Mouse (Mus musculus) monocyte, adult 2 months (primary cell): ENCODE data around the gene Sf3a2.

ENCODE experiments used
- DNase-seq, 2 experiments: peaks; one replicate each; pipeline ENCODE4 v3.0.0; 2022; ENCODE audit warnings: low spot score in 2 of 2, low read depth in 1 of 2

The Sf3a2 gene

DNA sequence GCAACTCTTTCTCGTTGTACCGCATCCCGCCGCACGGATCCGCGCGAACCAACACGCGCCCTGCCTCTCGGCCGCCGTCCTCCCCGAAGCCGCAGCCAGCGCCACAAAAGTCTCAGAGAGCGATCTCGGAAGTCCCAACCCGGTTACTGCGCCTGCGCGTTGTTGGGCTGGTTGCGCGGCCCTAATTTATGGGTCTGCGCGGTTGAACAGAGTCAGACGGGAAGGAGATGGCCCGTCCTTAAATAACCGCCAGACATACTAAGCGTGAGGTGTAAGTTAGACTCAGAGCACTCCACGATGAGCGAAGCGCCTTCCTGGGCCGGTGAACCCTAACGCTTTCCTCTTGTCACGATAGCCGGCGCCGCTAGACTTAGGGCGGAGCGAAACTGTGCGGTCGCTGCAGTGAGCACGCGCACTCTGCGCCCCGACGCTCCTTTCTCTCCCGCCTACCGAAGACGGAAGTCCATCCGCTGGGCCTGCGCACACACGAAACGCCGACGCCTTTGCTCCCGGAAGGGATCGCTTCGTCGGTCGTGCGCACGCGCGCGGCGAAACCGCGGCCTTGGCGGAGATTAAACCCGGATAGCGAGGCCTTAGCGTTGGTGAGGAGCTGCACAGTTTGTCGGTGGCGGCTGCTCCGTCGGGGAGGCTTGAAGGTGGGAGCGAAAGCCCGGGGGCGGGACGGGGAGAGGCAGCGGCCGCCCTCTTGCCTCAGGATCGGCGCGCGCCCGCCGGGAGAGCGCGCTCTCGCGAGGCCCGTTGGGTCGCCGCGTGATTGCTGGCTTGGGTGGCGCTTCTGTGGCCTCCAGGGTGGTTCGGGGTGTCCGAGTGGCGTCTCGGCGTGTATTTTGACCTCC is at the start of gene Sf3a2, which contains the start of gene Plekhj1:
Gene Sf3a2, plus strand, starts transcription at position 49 of the 857 bp plus-strand sequence.
Gene Plekhj1, minus strand, starts transcription at position 477 of the 857 bp plus-strand sequence.
- peak; percentile 81 to 92 for DNase-seq

DNA sequence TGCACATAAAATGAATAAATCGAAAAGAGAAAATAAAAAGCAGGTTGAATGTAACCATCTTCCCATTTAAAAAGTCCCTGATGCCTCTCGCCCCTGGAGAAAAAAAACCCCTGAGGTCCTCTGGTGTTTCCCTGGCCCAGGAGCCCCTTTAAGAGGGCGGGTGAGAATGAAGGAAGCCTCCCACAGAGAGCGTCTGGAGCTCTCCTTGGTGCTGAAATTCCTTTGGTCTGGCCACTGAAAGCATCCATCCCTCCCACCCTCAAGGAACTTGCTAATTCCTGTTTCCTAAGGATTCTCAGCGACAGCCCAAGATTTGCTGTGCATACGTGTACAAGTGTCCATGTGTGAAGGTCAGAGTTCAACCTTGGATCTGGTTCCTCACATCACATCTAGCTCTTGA is 49.4 kb upstream of the Sf3a2 start:
- no peak for DNase-seq

DNA sequence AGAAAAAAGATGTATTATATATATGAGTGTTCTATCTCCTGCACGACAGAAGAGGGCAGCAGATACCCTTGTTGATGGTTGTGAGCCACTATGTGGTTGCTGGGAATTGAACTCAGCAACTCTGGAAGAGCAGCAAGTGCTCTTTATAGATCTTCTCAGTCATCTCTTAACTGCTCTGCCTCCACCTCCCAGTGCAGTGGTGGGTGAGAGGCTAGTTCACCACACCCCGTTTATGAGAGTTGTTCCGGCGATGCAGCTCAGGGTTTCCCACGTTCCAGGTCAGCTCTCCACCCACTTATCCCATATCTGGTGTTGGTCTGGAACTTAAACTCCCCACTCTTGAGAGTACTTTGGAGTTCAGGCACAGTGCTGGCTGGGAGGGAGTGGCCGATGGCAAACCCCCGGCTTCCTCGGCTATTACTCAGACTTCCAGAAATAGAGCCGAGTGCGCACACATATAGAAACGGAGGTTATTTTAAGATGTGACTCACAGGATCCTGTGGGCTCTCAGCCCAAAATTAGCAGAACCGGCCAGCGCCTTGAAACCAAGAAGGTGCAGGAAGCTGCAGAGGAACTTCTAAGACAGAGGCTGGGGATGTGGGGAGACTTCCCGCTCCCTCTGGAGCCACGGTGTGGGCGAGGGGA is 46.7 kb upstream of the Sf3a2 start:
- DNase-seq, result peak; percentile 80 to 85

DNA sequence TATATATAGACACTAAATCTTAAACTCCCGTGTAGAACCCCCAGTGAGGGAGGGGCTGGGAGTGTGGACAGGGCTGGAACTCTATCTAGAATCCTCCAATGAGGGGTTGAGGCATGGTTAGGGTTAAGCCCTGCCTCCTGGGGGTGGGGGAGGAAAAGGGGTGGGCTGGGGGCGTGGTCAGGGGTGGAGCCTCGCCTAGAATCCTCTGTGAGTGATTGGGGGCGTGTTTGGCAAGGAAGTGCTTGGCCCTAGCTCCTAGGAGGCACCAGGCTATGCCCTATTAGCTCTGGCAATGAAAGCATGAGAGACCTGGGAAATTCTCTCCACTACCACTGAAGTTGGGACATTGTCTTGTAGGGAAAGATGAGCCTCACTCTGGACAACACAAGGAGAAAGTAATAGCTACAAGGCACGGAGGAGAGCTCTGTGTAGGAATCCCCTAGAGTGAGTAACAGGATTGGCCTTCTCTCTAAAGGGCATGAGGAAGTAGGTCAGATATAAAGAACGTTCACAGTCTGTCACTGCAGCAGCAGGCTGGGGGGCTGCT is 45.8 kb upstream of the Sf3a2 start:
- no peak for DNase-seq

DNA sequence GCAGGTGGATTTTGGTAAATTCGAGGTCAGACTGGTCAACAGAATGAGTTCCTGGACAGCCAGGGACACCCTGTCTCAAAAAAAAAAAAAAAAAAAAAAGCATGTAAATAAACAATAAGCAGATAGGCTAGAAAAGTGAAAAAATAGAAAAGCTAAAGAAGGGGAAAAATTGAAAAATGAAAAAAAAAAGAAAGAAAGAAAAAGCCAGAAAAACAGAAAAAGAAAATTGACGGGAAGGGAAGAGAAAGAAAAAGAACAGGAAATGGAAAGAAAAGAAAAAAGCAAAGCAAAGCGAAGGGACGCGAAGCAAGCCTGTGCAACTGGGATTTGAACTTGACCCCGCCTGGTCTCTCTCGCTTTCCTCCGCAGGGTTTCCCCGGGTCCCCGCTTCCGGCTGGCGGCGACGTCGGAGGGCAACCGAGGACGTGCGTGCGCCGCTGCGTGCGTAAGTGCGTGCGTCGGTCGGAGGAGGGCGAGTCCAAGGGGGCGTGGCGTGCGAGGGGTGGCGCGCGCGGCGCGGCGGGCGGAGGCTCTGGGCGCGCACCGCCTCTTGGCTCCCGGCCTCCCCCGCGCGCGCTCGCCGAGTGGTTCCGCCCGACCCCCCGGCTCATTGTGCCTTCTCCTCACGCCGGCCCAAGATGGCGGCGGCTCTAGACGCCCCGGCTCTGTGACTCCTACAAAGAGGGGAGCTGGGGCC is 43.3 kb upstream of the Sf3a2 start, which contains the start of gene Dot1l:
Gene Dot1l, plus strand, starts transcription at position 613 of the 697 bp plus-strand sequence.
- peak; percentile 95 to 97 for DNase-seq

DNA sequence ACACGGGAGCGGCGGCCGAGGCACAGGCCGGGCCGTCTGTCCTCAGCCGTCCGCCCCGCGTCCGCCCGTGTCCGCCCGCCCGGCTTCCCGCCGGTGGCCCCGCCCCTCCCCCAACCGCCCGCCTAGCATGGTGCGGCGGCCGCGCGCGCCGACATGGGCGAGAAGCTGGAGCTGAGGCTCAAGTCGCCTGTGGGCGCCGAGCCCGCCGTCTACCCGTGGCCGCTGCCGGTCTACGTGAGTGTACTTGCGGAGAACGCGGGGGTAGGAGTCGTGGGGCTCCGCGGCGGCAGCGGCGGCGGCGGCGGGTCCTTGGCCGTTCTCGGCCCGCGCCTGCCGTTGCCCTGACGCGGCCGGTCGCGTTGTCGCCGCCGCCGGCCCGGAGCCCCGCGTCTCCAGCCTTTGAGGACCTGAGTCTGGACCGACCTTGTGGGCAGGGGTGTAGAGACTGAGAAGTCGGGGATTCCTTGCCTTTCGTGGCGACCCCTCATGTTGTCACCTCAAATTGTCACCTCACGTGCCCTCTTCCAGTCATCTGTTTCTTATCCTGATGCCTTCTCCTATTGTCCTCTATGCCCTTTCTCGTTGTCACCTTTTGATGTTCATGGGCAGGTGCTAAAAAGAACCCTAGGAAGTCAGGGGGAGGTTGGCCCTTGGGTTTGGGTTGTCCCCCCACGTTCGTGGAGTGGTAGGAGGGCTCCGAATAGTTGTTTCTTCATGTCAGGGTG is 42.5 kb upstream of the Sf3a2 start:
- DNase-seq, result no peak

DNA sequence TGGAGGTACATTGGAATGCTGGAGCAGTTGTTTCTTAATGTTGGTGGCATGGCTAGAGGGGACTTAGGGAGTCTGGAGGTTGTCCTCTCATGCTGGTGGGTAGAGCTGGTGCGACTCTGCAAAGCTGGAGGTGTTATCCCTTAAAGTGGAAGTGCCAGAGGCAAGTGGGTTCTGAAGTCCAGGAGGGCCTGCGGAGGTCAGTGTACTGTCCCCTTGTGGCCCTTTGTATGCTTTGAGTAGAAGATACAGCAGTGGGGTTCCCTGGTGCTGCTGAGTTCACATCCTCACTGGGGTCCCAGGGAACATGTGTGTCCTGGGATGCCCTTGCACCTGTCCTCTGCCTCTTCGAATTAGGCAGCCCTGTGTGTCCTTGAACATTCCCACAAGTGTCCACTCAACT is 41.9 kb upstream of the Sf3a2 start:
- DNase-seq, result no peak

DNA sequence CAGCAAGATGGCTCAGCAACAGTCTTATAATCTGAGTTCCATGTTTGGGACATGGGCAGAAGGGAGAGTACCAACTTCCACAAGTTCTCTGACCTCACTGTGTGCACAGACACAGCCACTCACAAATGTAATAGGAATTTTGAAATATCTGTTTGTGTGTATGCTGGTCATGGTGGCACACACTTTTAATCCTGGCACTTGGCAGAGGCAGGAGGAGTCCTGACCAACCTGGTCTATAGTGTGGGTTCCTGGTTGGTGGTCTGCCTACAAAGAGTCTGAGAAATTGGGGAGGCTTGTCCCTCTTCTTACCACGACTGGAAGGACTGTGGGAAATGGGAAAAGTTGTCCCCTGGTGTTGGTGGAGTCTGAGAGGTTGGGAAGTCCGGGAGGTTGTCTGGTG is 41.5 kb upstream of the Sf3a2 start:
- DNase-seq, result no peak

DNA sequence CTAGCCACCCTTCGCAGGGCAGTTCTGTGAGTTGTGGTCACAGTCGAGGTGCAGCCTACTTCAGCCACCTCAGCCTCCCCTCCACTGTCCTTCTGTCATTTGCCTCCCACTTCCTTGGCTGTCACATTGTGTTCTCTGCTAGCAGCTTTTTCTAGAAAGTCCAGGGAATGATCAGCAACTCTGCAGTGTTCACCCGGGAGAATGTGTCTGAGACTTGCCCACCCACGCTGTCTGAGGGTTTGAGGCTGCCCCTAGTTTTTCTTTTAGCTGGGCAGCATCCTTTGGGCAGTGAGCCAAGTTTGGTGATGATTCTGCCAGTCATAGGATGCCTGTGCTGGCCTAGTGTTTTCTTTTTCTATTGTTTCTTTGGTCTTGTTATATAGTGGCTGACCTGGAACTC is 41.0 kb upstream of the Sf3a2 start:
- no peak for DNase-seq

DNA sequence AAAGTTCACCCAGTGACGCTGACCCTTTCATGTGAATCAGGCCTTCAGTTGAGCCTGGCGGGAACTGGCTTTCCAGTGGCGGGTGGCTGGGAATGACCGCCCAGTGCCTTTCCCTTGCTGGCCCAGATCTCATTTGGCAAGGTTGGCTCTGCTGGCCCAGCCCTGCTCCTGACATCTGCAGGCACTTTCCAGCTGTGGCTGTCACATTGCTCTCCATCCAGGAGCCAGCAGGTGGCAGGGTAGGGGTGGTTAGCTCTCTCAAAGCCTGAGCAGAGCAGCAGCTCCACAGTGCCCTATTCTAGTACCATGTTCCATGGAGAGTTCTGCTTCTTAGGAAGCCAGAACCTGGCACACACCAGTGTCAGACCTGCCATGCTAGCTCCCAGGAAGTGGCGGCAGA is 40.3 kb upstream of the Sf3a2 start:
- DNase-seq, result peak in 1 of 2 experiments; percentile 35

DNA sequence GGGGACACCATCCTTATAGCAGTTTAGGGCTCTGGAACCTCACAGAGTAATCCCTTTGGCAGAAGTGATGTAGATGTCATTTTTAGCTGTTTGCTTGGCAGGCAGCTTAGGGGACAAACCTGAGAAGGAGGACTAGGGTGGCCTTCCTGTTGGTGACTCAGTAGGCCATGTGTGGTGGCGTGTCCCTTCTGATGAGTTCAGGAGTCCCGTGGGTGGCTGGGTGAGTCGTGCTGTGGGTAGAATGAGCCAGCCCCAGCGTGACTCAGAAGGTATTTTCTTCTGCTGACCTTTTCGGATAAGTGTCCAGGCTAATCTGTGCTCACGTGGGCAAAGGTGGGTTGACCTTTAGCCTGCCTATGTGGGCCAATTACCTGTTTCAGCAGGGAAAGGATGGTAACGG is 39.3 kb upstream of the Sf3a2 start:
- DNase-seq, result no peak

DNA sequence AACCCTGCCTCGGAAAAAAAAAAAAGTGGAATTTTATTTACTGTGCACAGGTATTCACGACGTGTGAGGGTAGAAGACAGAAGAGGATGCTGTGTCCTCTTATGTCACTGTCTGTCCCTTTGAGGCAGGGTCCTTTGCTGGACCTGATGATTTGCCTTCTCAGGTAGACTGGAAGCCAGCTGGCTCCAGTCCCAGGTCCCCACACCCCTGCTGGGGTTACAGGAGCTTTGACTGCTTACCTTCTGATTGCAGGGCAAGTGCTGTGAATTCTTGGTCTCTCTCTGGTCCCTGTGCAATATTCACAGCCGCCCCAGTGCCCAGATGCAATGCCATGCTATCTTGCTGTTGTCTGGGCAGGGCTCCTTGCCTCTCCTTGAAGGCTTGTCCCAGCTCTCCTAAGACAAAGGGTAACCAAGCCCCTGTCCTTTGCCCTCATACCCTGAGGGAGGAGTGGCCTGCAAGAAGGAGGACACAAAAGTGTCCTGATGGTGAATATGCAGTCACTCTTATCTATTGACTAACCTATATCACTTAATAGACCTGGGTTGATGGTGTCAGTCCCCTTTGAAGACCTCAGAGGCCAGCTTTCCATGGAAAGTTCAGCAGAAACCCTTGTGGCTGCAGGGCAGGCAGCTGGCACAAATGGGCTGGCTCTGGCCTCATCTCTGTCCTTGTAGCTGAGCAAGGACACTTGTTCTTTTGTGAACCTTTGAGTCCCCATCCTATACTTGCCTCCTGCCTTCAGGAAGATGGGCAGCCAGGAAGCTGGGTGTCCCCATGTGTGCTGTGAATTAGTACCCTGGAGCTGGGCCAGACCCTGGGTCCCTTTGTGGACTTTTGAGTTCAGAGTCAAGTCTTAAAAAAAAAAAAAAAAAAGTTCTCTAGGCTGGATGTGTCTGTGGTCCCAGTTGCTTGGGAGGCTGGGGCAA is 37.1 kb upstream of the Sf3a2 start:
- DNase-seq, result no peak

DNA sequence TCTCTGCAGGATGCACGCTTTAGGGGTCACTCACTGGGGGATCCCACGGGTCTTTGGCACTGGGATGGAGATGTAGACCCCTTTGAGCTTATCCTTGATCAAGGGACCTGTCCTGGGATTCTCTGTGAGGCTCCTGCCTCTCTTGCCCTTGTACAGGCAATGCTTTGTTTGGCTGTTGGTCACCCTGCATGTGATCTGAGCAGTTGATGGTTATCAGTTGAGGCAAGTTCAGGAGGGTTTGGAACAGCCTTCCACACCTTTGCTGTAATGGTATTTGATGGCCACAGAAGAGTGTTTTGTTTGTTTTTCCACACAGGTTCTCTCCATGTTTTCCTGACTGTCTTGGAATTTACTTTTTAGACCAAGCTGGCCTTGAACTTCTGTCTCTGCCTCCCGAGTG is 36.2 kb upstream of the Sf3a2 start:
- no peak for DNase-seq

DNA sequence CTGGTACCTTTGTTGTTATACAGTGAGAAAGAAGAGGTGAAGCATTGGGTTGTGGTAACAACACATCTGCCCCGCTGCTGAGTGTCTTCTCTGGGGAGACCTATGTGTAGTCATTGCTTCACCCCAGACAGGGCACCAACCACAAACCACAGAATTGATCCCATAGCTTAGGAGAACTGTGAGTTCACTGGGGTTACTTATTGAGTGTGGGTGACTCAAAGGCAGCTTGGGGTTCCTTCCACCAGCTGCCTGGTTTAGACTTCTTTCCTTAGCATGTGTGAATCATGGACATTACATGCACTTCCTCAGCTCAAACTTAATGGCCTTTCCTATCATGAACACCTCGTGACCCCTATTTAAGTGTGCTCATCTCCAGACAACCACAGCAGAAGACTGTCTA is 34.5 kb upstream of the Sf3a2 start:
- DNase-seq, result no peak

DNA sequence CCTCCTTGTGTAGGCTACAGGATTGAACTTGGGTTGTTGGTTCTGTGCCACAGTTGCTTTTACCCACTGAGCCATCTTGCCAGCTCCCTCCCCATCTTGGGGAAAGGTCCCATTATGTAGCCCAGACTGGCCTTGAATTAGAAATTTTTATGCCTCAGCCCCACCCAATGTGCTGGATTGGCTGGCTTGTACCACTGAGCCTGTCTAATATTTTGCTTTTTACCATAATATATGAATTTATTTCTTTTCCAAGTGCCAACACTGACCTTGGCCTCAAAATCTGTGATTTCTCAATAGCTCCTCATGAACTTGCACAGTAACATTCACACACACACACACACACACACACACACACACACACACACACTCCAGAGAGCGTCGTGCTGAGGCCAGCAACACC is 32.3 kb upstream of the Sf3a2 start:
- DNase-seq, result no peak

DNA sequence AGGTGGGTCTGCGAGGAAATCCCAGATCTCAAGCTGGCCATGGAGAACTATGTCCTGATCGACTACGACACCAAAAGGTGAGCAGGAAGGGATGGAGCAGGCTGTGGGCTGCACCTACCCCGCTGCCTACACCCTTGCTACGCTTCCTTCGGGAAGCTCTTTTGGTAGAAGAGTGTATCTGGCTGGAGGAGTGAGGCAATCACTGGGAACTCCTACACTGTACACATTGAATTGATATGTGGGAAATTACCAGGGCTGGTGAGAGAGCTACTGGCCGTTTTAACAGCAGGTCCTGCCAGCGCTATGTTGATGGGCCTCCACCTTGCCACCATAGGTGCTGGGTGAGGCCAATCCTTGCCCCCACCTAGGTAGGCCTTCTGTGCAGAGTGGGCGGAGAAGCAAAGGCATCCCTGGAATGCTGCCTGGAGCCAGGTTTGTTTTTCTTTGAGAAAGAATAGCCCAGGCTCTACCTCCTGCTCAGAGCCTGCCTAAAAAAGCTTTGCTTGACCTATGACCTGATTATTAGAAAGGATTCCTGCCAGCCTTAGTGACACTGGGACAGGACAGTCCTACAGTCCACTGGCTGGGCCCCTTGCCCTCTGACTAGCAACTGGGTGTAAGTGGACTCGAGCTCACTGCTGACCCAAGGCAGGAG is 31.7 kb upstream of the Sf3a2 start:
- no peak for DNase-seq

DNA sequence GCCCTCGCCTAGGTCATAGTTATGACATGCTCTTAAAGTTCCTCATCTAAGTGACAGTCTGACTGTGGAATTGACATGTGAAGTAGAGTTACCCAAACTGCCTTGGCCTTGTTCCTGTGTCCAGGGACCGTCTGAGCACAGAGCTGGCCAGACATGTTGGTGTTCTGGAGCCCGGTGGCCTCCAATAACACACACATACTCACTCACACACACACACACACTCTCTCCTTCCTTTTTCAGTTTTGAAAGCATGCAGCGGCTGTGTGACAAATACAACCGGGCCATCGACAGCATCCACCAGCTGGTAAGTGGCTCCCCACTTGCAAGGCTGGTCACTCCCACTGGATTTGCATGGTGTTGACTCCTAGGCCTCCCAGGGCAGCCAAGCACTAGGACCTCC is 29.6 kb upstream of the Sf3a2 start:
- no peak for DNase-seq

DNA sequence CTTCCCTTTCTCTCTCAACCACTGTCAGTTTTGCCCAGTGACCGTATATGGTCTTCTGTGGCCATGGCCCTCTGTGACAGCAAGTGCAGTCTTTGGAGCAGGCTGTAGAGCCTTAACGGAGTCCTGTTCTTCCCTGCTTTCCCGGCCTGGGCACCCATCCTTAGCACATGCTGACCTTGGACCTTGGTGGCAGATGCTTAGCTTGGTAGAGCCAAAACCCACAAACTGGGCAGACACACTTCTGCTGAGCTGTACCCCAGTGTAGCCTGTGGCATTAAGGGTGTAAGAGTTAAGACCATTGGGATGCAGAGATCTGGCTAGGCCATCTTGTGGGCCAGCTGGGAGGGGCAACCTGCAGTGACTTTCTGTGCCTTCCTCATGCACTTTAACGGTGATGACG is 24.2 kb upstream of the Sf3a2 start:
- DNase-seq, result no peak

DNA sequence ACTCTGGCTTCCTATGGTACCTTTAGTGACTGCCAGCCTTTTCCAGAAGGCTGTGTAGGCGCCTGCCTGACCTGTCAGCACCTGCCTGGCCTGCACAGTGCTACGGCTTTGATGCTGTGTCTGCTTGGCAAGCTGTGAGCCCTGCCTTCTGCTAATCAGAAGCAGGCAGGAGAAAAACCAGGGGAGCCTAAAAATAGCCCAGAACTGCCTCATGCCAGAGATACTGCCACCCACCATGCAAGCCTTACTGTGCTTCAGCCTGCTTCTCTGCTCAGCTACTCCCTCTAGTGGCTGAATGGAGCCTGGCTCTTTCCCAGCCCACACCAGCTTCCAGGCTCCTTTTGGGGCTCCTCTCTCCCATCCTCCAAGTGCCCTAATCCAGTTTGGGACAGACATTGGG is 23.4 kb upstream of the Sf3a2 start:
- peak in 1 of 2 experiments; percentile 58 for DNase-seq
